ENCODE assay signal across 21 mouse cellular contexts in the genomic region with DNA sequence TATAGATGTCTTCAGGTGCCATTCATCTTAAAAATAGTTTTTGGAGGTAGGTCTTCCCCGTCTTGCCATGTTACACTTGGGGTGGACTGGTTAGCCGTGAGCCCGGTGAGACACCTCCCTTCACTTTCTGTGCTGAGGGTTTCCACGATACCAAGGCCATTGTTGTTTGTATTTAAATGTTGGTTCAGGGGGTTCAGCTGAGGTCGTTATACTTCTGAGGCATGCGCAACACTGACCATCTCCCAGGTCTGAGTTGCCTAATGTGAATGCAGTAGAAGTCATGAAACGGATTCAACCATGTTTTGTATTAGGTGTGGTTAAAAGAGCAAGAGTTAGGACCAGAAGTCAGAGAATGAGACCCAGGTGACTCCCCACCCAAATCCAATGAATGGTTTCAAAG.
DNase-seq lines count a peak whose midpoint lies in the region; ATAC-seq and TF ChIP-seq lines count a peak whose summit lies in the region.
"Had no signal": no experiment of that assay in that cellular context is flagged by ENCODE, and none has a peak within 500 bp of the region (broad histone marks: within the 10 kb centered on the region; RNA-seq: fewer than 3 reads in every experiment).

No protein-coding gene starts in this region.

- no peak for TF ChIP-seq CTCF in liver, adult 2 months (IDR thresholded peaks at IDR 0.05; ENCODE audit: low read depth, low read length)
- TF ChIP-seq CTCF in liver, postnatal 0 days (IDR thresholded peaks at IDR 0.05; ENCODE audit: low read depth): no peak

- H3K4me2 ChIP-seq in liver, postnatal 0 days (ENCODE audit: low read depth, low read length): no peak overlapping the region
- no peak overlapping the region for H3K4me2 ChIP-seq in liver, embryonic 12.5 days

- H3K27me3 ChIP-seq in liver, adult 2 months (ENCODE audit: control insufficient read depth, insufficient read depth, low read length): no peaks in the 10 kb centered on the region
- H3K27me3 ChIP-seq in liver, postnatal 0 days (ENCODE audit: insufficient read depth, low read length): no peaks in the 10 kb centered on the region
- H3K27me3 ChIP-seq in liver, embryonic 12.5 days (replicated peaks): no peaks in the 10 kb centered on the region
- H3K27me3 ChIP-seq: CH12.LX, Patski had no signal

- peak; percentile 55 for ATAC-seq in liver, postnatal 0 days
- ATAC-seq in liver, embryonic 12.5 days: no peak
- ATAC-seq: activated CD4-positive, CD25-positive, alpha-beta regulatory T cell, adult 4 months; CD4-positive, CD25-positive, alpha-beta regulatory T cell, adult 4 months; Patski had no signal

- TF ChIP-seq POLR2A in liver, adult 2 months (IDR thresholded peaks at IDR 0.05; ENCODE audit: extremely low read depth, insufficient read depth, low read length): no peak

- peaks cover 23% of the 10 kb centered on the region; the same call in 1 of the 2 replicates for H3K79me2 ChIP-seq in liver, adult 2 months (ENCODE audit: control insufficient read depth, insufficient read depth, low read length)

- H3K4me1 ChIP-seq in liver, adult 2 months (ENCODE audit: control insufficient read depth, insufficient read depth, low read length): peaks cover 27% of the 10 kb centered on the region
- H3K4me1 ChIP-seq in liver, postnatal 0 days (ENCODE audit: insufficient read depth): peaks cover 32% of the 10 kb centered on the region
- peaks cover 46% of the 10 kb centered on the region for H3K4me1 ChIP-seq in liver, embryonic 12.5 days

- H3K4me3 ChIP-seq in liver, adult 2 months (ENCODE audit: insufficient read depth, low read depth, low read length): no peak overlapping the region
- H3K4me3 ChIP-seq in liver, postnatal 0 days (ENCODE audit: low read depth, low read length): no peak overlapping the region
- H3K4me3 ChIP-seq in liver, embryonic 12.5 days: no peak overlapping the region

- H3K27ac ChIP-seq in liver, adult 2 months (replicated peaks; ENCODE audit: insufficient read depth, low read depth, low read length): peak overlapping the region; percentile 8; the same call in 1 of the 2 replicates
- H3K27ac ChIP-seq in liver, postnatal 0 days (ENCODE audit: low read depth): 0 out of 2 replicates have a peak overlapping the region, but pooled peaks have one; percentile 3
- H3K27ac ChIP-seq in liver, embryonic 12.5 days: no peak overlapping the region

- peak; percentile 21 for DNase-seq in heart, adult 11 months
- no peak for DNase-seq in heart, postnatal 4 days
- peak; percentile 57 for DNase-seq in liver, adult 2 months (ENCODE audit: extremely low read depth, low read depth, low spot score)
- no peak for DNase-seq in liver
- DNase-seq in liver, postnatal 0 days: no peak
- DNase-seq: adrenal gland, adult 2 months; adrenal gland, adult 8-10 months; adrenal gland, postnatal 10 days; adrenal gland, postnatal 14 days; adrenal gland, postnatal 25 days; adrenal gland, postnatal 36 days; B cell, adult 2 months; cerebellum, adult 11 months; cerebellum, adult 11-12 months; cerebellum, adult 18-20 months had no signal

- no peaks in the 10 kb centered on the region for H3K36me3 ChIP-seq in liver, adult 2 months (ENCODE audit: control insufficient read depth, insufficient read depth, low read length)
- H3K36me3 ChIP-seq in liver, postnatal 0 days (replicated peaks; ENCODE audit: insufficient read depth, low read length): no peaks in the 10 kb centered on the region
- no peaks in the 10 kb centered on the region for H3K36me3 ChIP-seq in liver, embryonic 12.5 days

- 25% methylated on average over 7 of the region's 7 CpGs for WGBS in liver, adult 2 months
- 67% methylated on average over 7 of the region's 7 CpGs for WGBS in liver, postnatal 0 days (ENCODE audit: insufficient replicate concordance)
- WGBS in liver, embryonic 12.5 days (ENCODE audit: insufficient replicate concordance): 73% methylated on average over 7 of the region's 7 CpGs

- TF ChIP-seq EP300 in liver, postnatal 0 days (IDR thresholded peaks at IDR 0.05; ENCODE audit: low read depth): no peak

- no peak overlapping the region for H3K9ac ChIP-seq in liver, adult 2 months (ENCODE audit: low read depth, low read length)
- no peak overlapping the region for H3K9ac ChIP-seq in liver, postnatal 0 days (replicated peaks)
- no peak overlapping the region for H3K9ac ChIP-seq in liver, embryonic 12.5 days

- H3K9me3 ChIP-seq in liver, postnatal 0 days (ENCODE audit: low read length): no peaks in the 10 kb centered on the region
- H3K9me3 ChIP-seq in liver, embryonic 12.5 days (replicated peaks): no peaks in the 10 kb centered on the region
- H3K9me3 ChIP-seq: G1E had no signal

Comparison
In these comparisons a context has a peak if more than half of its experiments do, and no peak if none do; other contexts are left out.
1. DNase-seq: peak in heart, adult 11 months (single experiment) and liver, adult 2 months (single experiment); none in heart, postnatal 4 days (single experiment), liver (single experiment) and liver, postnatal 0 days (single experiment).